Mouse (Mus musculus): ENCODE measurements around the gene Gdpgp1.

Gene Gdpgp1

DNA sequence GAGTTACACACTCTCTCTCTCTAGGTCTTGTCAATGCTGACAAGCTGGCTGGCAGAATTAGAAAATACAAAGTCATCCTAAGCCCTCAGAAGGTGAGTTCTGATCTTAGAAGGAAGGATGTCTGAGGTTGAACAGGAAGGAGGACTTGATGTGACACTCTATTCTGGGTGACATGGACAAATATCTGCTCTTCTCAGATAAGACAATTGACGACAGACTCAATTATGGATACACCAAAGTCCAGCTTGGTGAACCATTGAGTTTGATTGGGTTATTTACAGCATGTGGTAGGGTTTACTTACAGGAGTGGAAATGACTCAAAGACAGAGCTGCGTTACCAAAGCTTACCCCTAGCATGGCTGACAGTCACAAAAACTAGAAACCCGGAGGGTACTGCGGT, 43.7 kb downstream of the Gdpgp1 start:
- no peak for DNase-seq (ENCODE audit: low read depth, low spot score)

GRCm38 (mm10) chr7:80280032-80280431, 47.4 kb downstream of the Gdpgp1 start:
- no peak for DNase-seq (ENCODE audit: low read depth, low spot score)

DNA sequence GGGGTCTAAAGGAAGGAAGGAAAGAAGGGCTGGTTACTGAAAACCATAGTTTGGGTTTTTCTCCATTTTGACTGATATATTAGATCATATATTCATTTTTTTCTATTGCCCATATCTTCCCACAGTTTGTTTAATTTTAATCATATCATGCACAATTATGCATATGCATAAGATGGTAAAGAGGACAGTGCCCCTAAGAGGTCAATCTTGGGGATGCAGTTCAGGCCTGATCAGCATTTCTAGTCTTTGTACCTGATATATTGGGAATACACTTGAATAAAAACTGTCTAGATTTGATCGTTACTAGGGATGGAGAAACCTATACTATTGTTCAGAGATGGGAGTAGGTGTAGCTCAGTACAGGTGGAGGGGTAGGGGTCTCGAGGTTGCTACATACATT, 48.3 kb downstream of the Gdpgp1 start:
- no peak for DNase-seq (ENCODE audit: low read depth, low spot score)

DNA sequence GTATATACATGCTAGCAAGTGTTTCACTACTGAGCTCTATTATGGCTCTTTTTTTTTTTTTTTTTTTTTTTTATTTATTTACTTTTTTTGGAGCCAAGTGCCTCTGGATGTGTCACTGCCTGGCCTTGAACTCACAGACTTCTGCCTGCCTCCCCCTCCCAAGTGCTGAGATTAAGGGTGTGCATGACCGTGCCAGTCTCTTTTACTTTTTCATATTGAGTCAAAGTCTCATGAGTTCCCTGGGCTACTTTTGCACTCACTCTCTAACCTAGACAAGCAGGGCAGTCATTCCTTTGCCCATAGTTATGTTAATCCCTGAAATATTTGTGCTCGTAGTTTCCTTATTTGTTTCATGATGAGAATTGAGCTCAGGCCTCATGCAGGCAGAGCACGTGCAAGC, 49.0 kb downstream of the Gdpgp1 start:
- no peak for DNase-seq (ENCODE audit: low read depth, low spot score)

DNA sequence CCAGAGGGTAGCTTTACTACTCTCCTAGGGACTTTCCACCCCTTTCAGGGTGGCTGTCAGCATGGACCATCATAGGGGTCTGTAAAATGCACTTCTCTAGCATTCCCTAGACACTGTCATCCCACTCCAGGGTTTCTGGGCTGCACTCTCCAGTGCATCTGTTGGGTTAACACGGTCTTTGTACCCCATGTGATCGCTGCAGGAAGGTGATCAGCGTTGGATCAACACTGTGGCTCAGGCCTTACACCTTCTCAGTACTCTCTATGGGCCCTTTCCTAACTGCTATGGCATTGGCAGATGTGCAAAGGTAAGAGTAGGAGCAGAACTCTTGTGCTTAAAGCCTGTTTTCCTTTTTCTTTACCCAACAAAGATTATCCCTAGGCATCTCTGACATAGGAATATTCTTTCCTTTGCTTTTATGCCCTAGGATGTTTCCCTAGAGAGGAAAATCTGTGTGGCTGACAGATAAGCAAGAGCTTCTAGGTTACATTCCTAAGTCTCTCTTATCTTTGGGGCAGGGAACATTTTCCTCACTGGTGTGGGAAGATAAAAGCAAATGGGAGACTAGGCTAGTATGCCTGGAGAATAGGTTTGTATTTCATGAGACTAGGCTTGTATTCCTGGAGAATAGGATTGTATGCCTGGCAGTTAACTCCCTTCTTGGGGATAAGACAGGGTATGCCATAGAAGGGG, 50.7 kb downstream of the Gdpgp1 start:
- DNase-seq (ENCODE audit: low read depth, low spot score): no peak

DNA sequence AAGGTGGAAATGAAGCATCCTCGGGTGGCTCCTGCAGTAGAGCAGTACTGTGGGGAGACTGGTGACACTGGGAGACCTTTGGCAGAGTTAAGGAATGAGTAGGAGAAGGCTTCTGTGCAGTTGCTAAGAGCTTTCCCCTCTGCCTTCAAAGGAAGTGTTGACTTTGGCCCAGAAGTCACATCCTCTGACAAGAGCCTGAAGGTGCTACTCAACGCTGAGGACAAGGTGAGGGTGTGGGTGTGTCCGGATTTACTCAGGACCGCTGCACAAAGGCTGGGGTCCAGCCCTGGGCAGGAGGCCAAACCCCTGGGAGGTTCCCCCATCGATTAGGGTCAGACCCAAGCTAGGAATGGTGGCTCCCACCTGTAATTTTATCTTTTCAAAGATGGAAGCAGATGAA, 51.7 kb downstream of the Gdpgp1 start:
- DNase-seq (ENCODE audit: low read depth, low spot score): no peak

GRCm38 (mm10) chr7:80285725-80286124, 53.1 kb downstream of the Gdpgp1 start:
- no peak for DNase-seq (ENCODE audit: low read depth, low spot score)

- DNase-seq (ENCODE audit: low read depth, low spot score): no peak
These were observed 55.1 kb downstream of the Gdpgp1 start for GRCm38 (mm10) chr7:80287736-80288135.

All from R1 (cell line).